Mouse (Mus musculus) midbrain, embryonic 15.5 days (tissue): ENCODE measurements at regions not wholly inside any gene's neighbourhood (a gene's known extent, or its start where the extent isn't known, plus 50 kb on each side); places are given as distances from the start of the nearest gene placed in this dataset.

Experiments
- ATAC-seq: fragments of 200-750 bp; cut with Nextera tagmentation; replicated peaks from 2 replicates; pipeline ENCODE4 v1.8.0; 2017; ENCODE audit warnings: moderate TSS enrichment
- H3K27ac ChIP-seq: fragments of 300-500 bp; sonication (generic); 2 replicates; pipeline ENCODE4 v1.5.1; 2015; ENCODE audit warnings: mild to moderate bottlenecking, inconsistent platforms
- H3K27me3 ChIP-seq: fragments of 300-500 bp; sonication (generic); replicated peaks from 2 replicates; pipeline ENCODE4 v1.6.1; 2015; ENCODE audit warnings: inconsistent platforms
- H3K36me3 ChIP-seq: fragments of 300-500 bp; sonication (generic); replicated peaks from 2 replicates; pipeline ENCODE4 v1.6.1; 2015; ENCODE audit warnings: inconsistent platforms
- H3K4me1 ChIP-seq: fragments of 300-500 bp; sonication (generic); 2 replicates; pipeline ENCODE4 v1.6.1; 2015; ENCODE audit warnings: inconsistent platforms
- H3K4me2 ChIP-seq: fragments of 300-500 bp; sonication (generic); 2 replicates; pipeline ENCODE4 v1.6.1; 2015; ENCODE audit warnings: inconsistent platforms, mild to moderate bottlenecking, moderate library complexity
- H3K4me3 ChIP-seq: fragments of 300-500 bp; sonication (generic); 2 replicates; pipeline ENCODE4 v1.5.1; 2015; ENCODE audit warnings: mild to moderate bottlenecking, inconsistent platforms
- H3K9ac ChIP-seq: fragments of 300-500 bp; sonication (generic); 2 replicates; pipeline ENCODE4 v1.6.1; 2015; ENCODE audit warnings: mild to moderate bottlenecking, inconsistent platforms
- H3K9me3 ChIP-seq: fragments of 300-500 bp; sonication (generic); 2 replicates; pipeline ENCODE4 v1.6.1; 2016; ENCODE audit warnings: inconsistent platforms
- WGBS: fragments of 180-500 bp; shearing (Covaris S2); methylation state at CpG from one replicate; pipeline ENCODE4 v1.1.7; 2015; ENCODE audit warnings: mixed read lengths; 5-methylcytosine and 5-hydroxymethylcytosine counted together

- H3K9me3 ChIP-seq: no peaks in the 10 kb centered on the region
- 88% methylated on average over 10 of the region's 10 CpGs for WGBS
- H3K27ac ChIP-seq: no peak overlapping the region
- no peak for ATAC-seq
- H3K4me3 ChIP-seq: no peak overlapping the region
- no peak overlapping the region for H3K9ac ChIP-seq
- H3K36me3 ChIP-seq: no peaks in the 10 kb centered on the region
- H3K27me3 ChIP-seq: no peaks in the 10 kb centered on the region
- H3K4me1 ChIP-seq: no peaks in the 10 kb centered on the region
- no peak overlapping the region for H3K4me2 ChIP-seq
Observed at GRCm38 (mm10) chr10:16600551-16601224, 1122.3 kb upstream of the Cited2 start.

GRCm38 (mm10) chr10:16601225-16601595, 1121.8 kb upstream of the Cited2 start:
- H3K36me3 ChIP-seq: no peaks in the 10 kb centered on the region
- H3K9ac ChIP-seq: no peak overlapping the region
- no peak overlapping the region for H3K4me3 ChIP-seq
- H3K4me1 ChIP-seq: no peaks in the 10 kb centered on the region
- H3K27me3 ChIP-seq: no peaks in the 10 kb centered on the region
- no peaks in the 10 kb centered on the region for H3K9me3 ChIP-seq
- ATAC-seq: no peak
- 75% methylated on average over 1 of the region's 1 CpGs for WGBS
- no peak overlapping the region for H3K27ac ChIP-seq
- no peak overlapping the region for H3K4me2 ChIP-seq

DNA sequence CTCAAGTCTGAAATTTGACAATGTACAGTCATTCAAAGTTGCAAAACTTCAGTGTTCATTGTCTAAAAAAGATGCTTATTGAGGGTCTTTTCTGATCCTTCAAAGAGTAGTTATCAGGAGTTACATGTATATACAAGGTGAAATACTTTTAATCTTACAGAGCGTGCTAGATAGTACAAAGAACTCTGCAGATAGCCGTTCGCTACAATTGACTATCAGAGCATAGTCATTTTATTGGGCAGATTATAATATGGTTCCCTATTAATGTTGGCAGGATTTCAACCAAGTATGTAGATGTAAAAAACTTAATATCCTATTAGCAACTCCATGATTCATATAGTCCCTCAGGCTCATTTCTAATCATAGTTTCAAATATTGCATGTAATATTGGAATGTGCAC, 1114.7 kb upstream of the Cited2 start:
- ATAC-seq: no peak
- Histone ChIP-seq H3K4me3 (no peak overlapping the region), H3K27ac (no peak overlapping the region), H3K4me1 (no peaks in the 10 kb centered on the region), H3K36me3 (no peaks in the 10 kb centered on the region), H3K27me3 (no peaks in the 10 kb centered on the region), H3K9ac (no peak overlapping the region), H3K9me3 (no peaks in the 10 kb centered on the region), H3K4me2 (no peak overlapping the region)
- WGBS: 80% methylated on average over 3 of the region's 3 CpGs

- Histone ChIP-seq H3K4me1 (no peaks in the 10 kb centered on the region), H3K27ac (no peak overlapping the region), H3K4me3 (no peak overlapping the region), H3K9ac (no peak overlapping the region), H3K9me3 (peaks cover 4% of the 10 kb centered on the region; the same call in 1 of the 2 replicates), H3K36me3 (no peaks in the 10 kb centered on the region), H3K27me3 (no peaks in the 10 kb centered on the region), H3K4me2 (no peak overlapping the region)
- WGBS: 92% methylated on average over 2 of the region's 2 CpGs
- ATAC-seq: no peak
Observed at GRCm38 (mm10) chr10:16618752-16619151, 1104.3 kb upstream of the Cited2 start.

DNA sequence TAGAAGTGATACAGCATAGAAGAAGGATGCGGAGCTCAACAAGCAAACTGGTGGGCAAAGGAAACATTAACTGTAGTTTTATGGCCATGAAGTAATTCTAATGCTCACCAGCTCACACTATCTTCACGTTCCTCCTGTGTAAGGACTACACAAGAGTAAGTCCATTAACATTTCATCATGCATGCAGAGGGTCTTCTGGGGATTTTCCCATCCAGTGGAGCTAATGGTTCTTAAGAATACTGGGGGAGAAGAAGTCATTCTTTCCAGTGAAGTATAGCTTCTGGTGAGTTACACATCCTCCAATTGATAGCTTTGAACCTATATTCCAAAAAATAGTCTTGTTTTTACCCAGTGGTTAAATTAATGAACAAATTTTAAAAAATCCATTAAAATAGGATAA, 1103.4 kb upstream of the Cited2 start:
- no peak overlapping the region for H3K27ac ChIP-seq
- H3K4me2 ChIP-seq: no peak overlapping the region
- no peak for ATAC-seq
- no peaks in the 10 kb centered on the region for H3K36me3 ChIP-seq
- WGBS: 88% methylated on average over 2 of the region's 2 CpGs
- no peak overlapping the region for H3K9ac ChIP-seq
- no peak overlapping the region for H3K4me3 ChIP-seq
- no peaks in the 10 kb centered on the region for H3K27me3 ChIP-seq
- H3K9me3 ChIP-seq: peaks cover 4% of the 10 kb centered on the region; the same call in 1 of the 2 replicates
- no peaks in the 10 kb centered on the region for H3K4me1 ChIP-seq

- WGBS: 57% methylated on average over 6 of the region's 6 CpGs
- no peak overlapping the region for H3K4me2 ChIP-seq
- H3K4me3 ChIP-seq: no peak overlapping the region
- H3K4me1 ChIP-seq: no peaks in the 10 kb centered on the region
- no peaks in the 10 kb centered on the region for H3K36me3 ChIP-seq
- no peak for ATAC-seq
- no peak overlapping the region for H3K27ac ChIP-seq
- H3K27me3 ChIP-seq: no peaks in the 10 kb centered on the region
- H3K9me3 ChIP-seq: peaks cover under 1% of the 10 kb centered on the region; the same call in 1 of the 2 replicates
- H3K9ac ChIP-seq: no peak overlapping the region
Observed at GRCm38 (mm10) chr10:16620804-16621559, 1102.0 kb upstream of the Cited2 start.

DNA sequence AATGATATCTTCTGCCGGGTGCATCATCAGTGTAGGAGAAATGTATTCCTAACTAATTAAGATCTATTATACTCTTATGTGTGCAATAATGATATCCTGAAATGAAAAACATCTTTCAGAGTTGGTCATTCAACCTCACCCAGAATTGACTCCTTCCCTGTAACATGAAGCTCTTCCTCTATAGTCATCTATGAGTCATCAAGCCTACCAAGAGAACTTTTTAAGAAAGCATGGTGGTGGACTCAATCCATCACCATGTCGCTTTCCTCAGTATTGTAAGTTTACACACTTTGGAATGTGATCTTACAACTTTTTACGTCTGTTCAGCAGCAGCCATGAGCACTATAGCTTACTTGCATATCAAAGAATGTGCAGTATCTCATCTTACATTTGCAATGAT, 1100.2 kb upstream of the Cited2 start:
- Histone ChIP-seq H3K9me3 (no peaks in the 10 kb centered on the region), H3K27me3 (no peaks in the 10 kb centered on the region), H3K4me1 (no peaks in the 10 kb centered on the region), H3K36me3 (no peaks in the 10 kb centered on the region), H3K4me3 (no peak overlapping the region), H3K9ac (no peak overlapping the region), H3K4me2 (no peak overlapping the region), H3K27ac (no peak overlapping the region)
- ATAC-seq: no peak
- 94% methylated on average over 3 of the region's 3 CpGs for WGBS

DNA sequence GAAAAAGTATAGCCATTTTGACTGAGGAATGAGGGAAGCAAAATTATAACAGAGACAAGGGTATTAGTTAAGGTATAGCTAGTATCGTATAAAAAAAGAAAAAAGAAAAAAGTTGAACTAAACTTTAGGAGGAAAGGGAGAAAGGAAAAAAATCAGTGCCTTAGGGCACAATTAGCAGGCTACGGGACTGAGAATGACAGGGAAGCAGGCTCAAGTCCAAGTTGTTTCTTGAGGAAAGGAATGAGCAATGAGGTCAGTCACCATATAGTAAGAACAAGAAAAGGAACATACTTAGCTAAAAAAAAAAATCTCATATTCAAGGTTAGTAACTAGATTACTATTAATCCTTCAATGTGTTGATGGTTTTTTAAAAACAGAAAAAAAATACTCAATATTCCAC, 1089.8 kb upstream of the Cited2 start:
- no peaks in the 10 kb centered on the region for H3K36me3 ChIP-seq
- H3K9ac ChIP-seq: no peak overlapping the region
- H3K4me2 ChIP-seq: no peak overlapping the region
- no peak overlapping the region for H3K27ac ChIP-seq
- H3K4me3 ChIP-seq: no peak overlapping the region
- no peak for ATAC-seq
- no peaks in the 10 kb centered on the region for H3K4me1 ChIP-seq
- no peaks in the 10 kb centered on the region for H3K9me3 ChIP-seq
- no peaks in the 10 kb centered on the region for H3K27me3 ChIP-seq
- WGBS: 74% methylated on average over 2 of the region's 2 CpGs

GRCm38 (mm10) chr10:16635463-16635862, 1087.6 kb upstream of the Cited2 start:
- no peaks in the 10 kb centered on the region for H3K9me3 ChIP-seq
- WGBS: 79% methylated on average over 2 of the region's 2 CpGs
- no peak for ATAC-seq

DNA sequence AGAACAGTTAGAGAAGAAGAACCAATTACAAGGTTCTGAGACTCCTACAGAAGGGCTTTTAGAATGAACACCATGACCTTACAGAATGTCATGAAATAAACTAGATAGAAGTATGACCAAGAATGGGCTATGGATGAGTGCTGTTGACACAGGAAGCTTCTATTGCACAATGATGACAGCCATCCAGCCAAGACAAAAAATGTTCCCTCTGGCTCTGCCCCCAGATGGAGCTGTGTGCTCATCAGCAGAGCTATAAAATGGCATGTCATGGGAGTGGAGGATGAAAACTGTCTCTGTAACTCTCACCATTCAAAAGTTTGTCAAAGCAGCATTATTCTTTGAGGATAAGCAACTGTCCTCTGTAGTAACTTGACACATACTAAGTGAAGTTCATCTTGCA, 1086.0 kb upstream of the Cited2 start:
- Histone ChIP-seq H3K4me1 (no peaks in the 10 kb centered on the region), H3K36me3 (no peaks in the 10 kb centered on the region), H3K4me3 (no peak overlapping the region), H3K9ac (no peak overlapping the region), H3K27ac (no peak overlapping the region), H3K9me3 (no peaks in the 10 kb centered on the region), H3K4me2 (no peak overlapping the region), H3K27me3 (no peaks in the 10 kb centered on the region)
- ATAC-seq: no peak

More at GRCm38 (mm10) chr10:16635463-16635862, 1087.6 kb upstream of the Cited2 start:
- Histone ChIP-seq H3K36me3 (no peaks in the 10 kb centered on the region), H3K4me1 (no peaks in the 10 kb centered on the region), H3K27ac (no peak overlapping the region), H3K27me3 (no peaks in the 10 kb centered on the region), H3K4me2 (no peak overlapping the region), H3K9ac (no peak overlapping the region), H3K4me3 (no peak overlapping the region)

GRCm38 (mm10) chr10:16638111-16638510, 1084.9 kb upstream of the Cited2 start:
- Histone ChIP-seq H3K36me3 (no peaks in the 10 kb centered on the region), H3K4me1 (no peaks in the 10 kb centered on the region), H3K27me3 (no peaks in the 10 kb centered on the region), H3K4me2 (no peak overlapping the region), H3K9me3 (no peaks in the 10 kb centered on the region), H3K9ac (no peak overlapping the region), H3K4me3 (no peak overlapping the region), H3K27ac (no peak overlapping the region)
- WGBS: 13% methylated on average over 2 of the region's 2 CpGs
- ATAC-seq: no peak

- no peak for ATAC-seq
- H3K36me3 ChIP-seq: no peaks in the 10 kb centered on the region
- H3K4me2 ChIP-seq: no peak overlapping the region
- H3K9me3 ChIP-seq: no peaks in the 10 kb centered on the region
- WGBS: 53% methylated on average over 4 of the region's 4 CpGs
- no peak overlapping the region for H3K9ac ChIP-seq
- no peaks in the 10 kb centered on the region for H3K27me3 ChIP-seq
- H3K4me1 ChIP-seq: no peaks in the 10 kb centered on the region
- H3K4me3 ChIP-seq: no peak overlapping the region
- no peak overlapping the region for H3K27ac ChIP-seq
Observed at GRCm38 (mm10) chr10:16640136-16640535, 1082.9 kb upstream of the Cited2 start.

GRCm38 (mm10) chr10:16650120-16650519, 1072.9 kb upstream of the Cited2 start:
- 73% methylated on average over 1 of the region's 1 CpGs for WGBS
- Histone ChIP-seq H3K27ac (no peak overlapping the region), H3K9ac (no peak overlapping the region), H3K9me3 (no peaks in the 10 kb centered on the region), H3K4me2 (no peak overlapping the region), H3K36me3 (no peaks in the 10 kb centered on the region), H3K4me1 (no peaks in the 10 kb centered on the region), H3K4me3 (no peak overlapping the region), H3K27me3 (no peaks in the 10 kb centered on the region)
- no peak for ATAC-seq
